Mouse (Mus musculus) inflammation-experienced regulatory T-cells, adult 6 months (primary cell): ENCODE results near the gene 2700081O15Rik. TPM values are rescaled to one million over a fixed set of nuclear protein-coding genes. Genes with fewer than 3 reads are reported as not detected.

Source experiments
- polyA plus RNA-seq, 3 experiments: library from polyadenylated mRNA; unstranded; fragments of 100-300 nt; shearing (Covaris generic); gene quantifications; one replicate each; pipeline ENCODE4 v1.2.1; 2017

Gene 2700081O15Rik
- polyA plus RNA-seq, 3 experiments from 2014 or later = 0.10 to 0.23 (median 0.15) TPM

Other genes starting within 250 kb of the 2700081O15Rik start
- 100 to 1,000 TPM; 164 to 183 (median 169) TPM for gene Otub1, start 211.3 kb upstream of the 2700081O15Rik start, polyA plus RNA-seq
- 100 to 1,000 TPM; 284 to 445 (median 299) TPM for gene Cox8a, start 200.0 kb upstream of the 2700081O15Rik start, polyA plus RNA-seq
- 10 to 100 TPM; 21.3 to 28.4 (median 27.4) TPM for gene Naa40, start 176.4 kb upstream of the 2700081O15Rik start, polyA plus RNA-seq
- gene Rcor2, start 150.3 kb upstream of the 2700081O15Rik start, polyA plus RNA-seq = not detected
- gene Mark2, start 75.8 kb upstream of the 2700081O15Rik start, polyA plus RNA-seq = 10 to 100 TPM; 50.5 to 69.5 (median 57.4) TPM
- 1 to 10 TPM; 2.8 to 4.4 (median 3.6) TPM for gene Spindoc, start 34.6 kb upstream of the 2700081O15Rik start, polyA plus RNA-seq
- 10 to 100 TPM; 36.0 to 58.3 (median 45.6) TPM for gene Rtn3, start 65.7 kb downstream of the 2700081O15Rik start, polyA plus RNA-seq
- gene Atl3, start 76.4 kb downstream of the 2700081O15Rik start, polyA plus RNA-seq = 10 to 100 TPM; 21.2 to 26.6 (median 26.2) TPM
- 10 to 100 TPM; 69.4 to 97.5 (median 81.1) TPM for gene Pla2g16, start 139.8 kb downstream of the 2700081O15Rik start, polyA plus RNA-seq
- gene Lgals12, start 189.6 kb downstream of the 2700081O15Rik start, polyA plus RNA-seq = not detected
- gene Hrasls5, start 194.9 kb downstream of the 2700081O15Rik start, polyA plus RNA-seq = not detected